Mouse (Mus musculus) thymus, postnatal 10 days (tissue): ENCODE data around the gene Rdh16f2.
"Not testable (repeated sequence)": the region's sequence is repeated elsewhere in the genome, so short reads cannot be mapped to it uniquely, and the experiment has no call there.

Source experiments
- DNase-seq, 2 experiments: peaks; one replicate each; pipeline ENCODE4 v3.0.0; 2021; ENCODE audit warnings: low spot score in 2 of 2

Gene Rdh16f2

GRCm38 (mm10) chr10:127891481-127891880 is 25.2 kb downstream of the Rdh16f2 start:
- DNase-seq = no peak

DNA sequence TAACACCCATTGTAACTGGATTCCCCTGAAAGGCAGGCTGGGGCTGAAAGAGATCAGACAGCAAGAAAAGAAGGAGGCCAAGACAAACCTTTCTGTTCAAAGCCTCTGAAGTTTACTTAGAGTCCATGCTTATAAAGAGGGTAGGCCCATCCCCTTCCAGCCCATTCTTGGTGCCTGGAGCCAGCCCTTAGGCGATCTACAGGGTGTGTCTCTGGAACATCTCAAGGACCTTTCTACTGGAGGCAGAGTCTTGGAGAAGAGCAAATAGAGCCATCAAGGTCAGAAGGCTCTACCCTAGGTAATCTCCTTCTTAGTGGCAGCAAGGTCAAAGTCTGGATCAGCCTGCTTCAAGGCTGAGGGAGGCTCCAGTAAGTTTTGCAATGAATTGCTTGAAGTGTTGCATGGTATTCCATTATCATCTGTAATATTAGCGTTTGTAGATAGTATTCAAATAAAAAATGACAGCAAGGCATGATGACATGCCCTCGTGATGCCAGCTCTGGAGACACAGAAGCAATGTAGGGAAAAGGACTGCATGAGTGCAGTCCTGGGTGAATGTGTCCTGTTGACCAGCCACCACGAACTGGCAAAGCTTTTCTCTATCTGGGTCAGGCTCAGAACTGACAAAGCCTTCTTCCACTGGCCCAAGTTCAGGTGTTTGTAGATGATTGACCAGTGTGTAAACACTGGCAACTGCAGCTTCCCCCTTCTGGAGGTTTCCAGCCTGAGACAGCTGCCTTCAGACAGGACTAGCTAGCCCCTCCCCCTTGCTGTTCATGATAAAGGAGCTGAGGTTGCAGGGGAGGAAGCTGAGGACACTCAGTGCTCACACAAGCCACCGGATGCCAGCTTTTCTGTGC is 27.1 kb downstream of the Rdh16f2 start:
- DNase-seq = peak; percentile 6 to 21

- DNase-seq = no peak
These were observed 30.4 kb downstream of the Rdh16f2 start for GRCm38 (mm10) chr10:127896705-127897104.

- no peak for DNase-seq
These were observed 31.2 kb downstream of the Rdh16f2 start for GRCm38 (mm10) chr10:127897506-127897905.

GRCm38 (mm10) chr10:127898218-127898617 is 31.9 kb downstream of the Rdh16f2 start, which contains the start of gene Sdr9c7:
Gene Sdr9c7 (plus strand): TSS chr10:127898518.
- no peak for DNase-seq

- DNase-seq = no peak
These were observed 33.5 kb downstream of the Rdh16f2 start for GRCm38 (mm10) chr10:127899783-127900182.

- DNase-seq = no peak
These were observed 35.5 kb downstream of the Rdh16f2 start for GRCm38 (mm10) chr10:127901751-127902150.

GRCm38 (mm10) chr10:127903116-127903515 is 36.8 kb downstream of the Rdh16f2 start:
- DNase-seq = no peak

DNA sequence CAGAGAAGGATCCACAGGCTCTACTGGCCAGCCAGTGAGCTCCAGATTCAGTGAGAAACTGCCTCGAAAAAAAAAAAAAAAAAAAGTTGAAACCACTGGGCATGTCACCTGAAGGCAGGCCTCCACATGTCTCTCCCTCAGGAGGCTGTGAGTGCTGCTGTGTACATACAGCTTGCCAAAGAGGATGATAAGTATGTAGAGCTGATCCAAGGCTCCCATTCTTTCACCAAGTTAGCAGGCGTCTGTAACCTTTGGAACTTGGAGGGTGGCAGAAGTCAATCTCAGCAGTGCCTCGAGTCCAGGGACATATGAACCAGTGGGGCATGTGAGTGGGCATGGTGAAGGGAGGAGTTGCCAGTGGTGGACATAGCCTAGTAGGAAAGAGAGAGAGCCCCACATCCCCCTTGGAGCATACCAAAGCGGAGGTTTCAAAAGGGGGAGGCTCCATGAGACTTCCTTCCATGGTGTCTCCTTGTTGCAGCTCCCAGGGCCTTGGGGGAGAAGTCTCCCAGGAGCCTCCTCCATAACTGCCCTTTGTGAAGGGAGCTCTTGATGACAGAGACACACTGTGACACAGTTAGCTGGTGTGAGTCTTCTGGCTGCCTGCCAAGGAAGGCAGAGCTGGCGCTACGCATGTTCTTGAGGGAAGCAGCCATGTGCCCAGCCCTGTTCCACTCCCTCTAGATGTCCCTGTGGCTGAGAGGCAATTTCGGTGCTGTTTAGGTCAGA is 38.6 kb downstream of the Rdh16f2 start:
- DNase-seq = no peak

DNA sequence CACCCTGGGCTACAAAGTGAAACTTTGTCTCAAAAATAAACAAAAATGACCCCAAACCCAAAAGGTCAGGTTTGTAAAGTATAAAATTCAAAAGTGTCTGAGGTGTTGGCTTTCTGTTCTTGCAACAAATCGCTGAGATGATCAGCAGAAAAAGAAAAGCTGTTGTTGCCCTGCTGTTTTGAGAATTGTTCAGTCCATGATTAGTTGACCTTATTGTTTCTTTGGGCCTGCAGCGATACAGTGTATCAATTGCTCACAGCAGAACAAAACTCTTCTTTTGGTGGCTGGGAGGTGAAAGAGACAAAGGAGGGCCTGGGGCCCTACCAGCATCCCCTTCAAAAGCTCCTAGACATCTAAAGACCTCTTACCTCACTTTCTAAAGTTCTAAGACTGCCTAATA is 39.9 kb downstream of the Rdh16f2 start:
- no peak for DNase-seq

DNA sequence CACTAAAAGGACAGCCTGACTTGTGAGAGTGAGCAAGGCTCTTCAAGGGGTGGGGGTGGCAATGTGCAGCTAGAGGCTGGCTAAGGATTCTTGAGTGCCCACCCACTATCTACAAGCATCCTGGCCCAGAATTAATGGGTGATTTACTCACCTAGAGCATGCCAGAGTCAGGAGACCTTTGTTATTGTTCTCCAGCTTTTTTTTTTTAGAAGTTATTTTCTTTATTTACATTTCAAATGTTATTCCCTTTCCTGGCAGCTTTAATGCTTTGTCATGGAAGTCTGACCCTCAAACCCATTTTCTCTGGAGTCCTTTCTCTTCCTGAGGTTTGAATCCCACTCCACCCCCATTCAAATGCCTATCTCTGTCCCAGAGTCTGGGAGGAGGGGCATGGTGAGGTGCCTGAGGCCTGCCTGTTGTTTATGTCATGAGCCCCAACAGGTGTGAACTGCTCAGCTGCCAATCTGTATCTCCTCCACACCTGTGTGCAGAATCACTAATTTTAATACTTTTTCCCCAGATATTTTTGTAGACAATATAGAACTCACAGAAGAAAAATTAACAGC is 41.2 kb downstream of the Rdh16f2 start:
- DNase-seq = no peak

- no peak for DNase-seq
These were observed 49.3 kb downstream of the Rdh16f2 start for GRCm38 (mm10) chr10:127915578-127915977.

- DNase-seq = not testable (repeated sequence)
These were observed 50.9 kb downstream of the Rdh16f2 start for GRCm38 (mm10) chr10:127917183-127917582.

- no peak for DNase-seq
These were observed 51.4 kb downstream of the Rdh16f2 start for GRCm38 (mm10) chr10:127917651-127918050.

DNA sequence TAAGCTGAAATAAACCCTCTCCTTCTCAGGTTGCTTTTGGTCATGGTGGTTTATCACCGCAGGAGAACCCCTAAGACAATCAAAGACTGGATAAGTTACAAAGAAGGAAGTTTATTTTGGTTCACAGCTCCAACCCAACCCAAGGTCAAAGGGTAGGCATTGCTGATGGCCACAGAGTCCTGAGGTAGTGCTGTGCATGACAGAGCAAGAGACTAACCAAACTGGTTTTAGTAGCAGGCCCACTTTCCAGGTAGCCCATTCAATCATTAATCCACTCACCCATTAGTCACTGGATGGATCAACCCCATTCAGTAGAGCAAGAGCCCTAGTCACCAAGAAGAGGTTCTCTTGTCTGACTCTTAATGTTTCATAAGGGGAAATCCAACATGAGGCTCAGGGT is 56.0 kb downstream of the Rdh16f2 start:
- DNase-seq = no peak

GRCm38 (mm10) chr10:127923024-127923423 is 56.8 kb downstream of the Rdh16f2 start:
- no peak for DNase-seq

DNA sequence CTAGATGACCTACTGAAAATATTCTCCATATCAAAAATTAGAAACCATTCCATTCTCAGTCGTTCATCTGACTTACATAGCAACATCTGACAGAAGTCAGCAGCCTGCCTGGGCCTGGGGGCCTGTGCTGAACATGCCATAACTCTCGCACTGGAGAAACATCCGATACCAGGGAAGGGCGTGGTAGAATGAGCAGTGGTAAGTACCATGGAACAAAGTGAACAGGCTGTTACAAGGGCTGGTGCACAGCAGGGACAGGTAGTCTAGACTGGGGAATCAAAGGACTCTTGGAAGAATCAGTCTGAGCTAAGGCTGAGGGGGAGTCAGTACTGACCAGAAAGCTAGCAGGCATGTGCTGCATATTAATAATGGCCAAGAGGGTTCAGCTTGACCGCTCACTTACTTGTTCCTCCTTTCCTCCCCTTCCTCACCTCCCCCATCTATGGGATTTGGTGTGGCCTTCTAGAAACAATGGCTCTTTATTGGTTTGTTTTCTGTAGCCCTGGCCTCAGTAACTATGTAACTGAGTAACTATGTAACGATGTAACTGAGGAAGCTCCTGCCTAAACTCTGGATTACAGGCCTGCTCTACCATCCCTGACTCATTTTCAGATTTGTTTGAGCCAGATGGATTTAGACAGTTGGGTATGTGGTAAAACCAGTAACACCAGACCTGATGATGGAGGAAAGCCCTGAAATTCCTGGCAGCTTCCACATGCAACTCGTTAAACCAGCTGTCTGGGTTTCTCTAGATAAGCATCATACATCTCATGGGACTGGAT is 58.5 kb downstream of the Rdh16f2 start:
- DNase-seq = no peak
